Mouse (Mus musculus) stomach, embryonic 16.5 days (tissue): ENCODE results near the gene Crot. TPM values are rescaled to one million over a fixed set of nuclear protein-coding genes. Genes with fewer than 3 reads are reported as not detected.

Source experiments
- ATAC-seq: fragments of 200-750 bp; cut with Nextera tagmentation; 2 replicates; pipeline ENCODE4 v1.8.0; 2017; ENCODE audit warnings: moderate number of reproducible peaks, moderate TSS enrichment; ENCODE audit not compliant: insufficient read depth, low FRiP score
- H3K27ac ChIP-seq: fragments of 300-500 bp; sonication (generic); 2 replicates; pipeline ENCODE4 v1.5.1; 2014; ENCODE audit warnings: low read length
- H3K27me3 ChIP-seq: fragments of 300-500 bp; sonication (generic); 2 replicates; pipeline ENCODE4 v1.6.1; 2014; ENCODE audit warnings: low read length, control low read depth, mixed read lengths; ENCODE audit not compliant: control insufficient read depth, insufficient read depth
- H3K36me3 ChIP-seq: fragments of 300-500 bp; sonication (generic); 2 replicates; pipeline ENCODE4 v1.6.1; 2014; ENCODE audit warnings: low read length; ENCODE audit not compliant: control insufficient read depth, insufficient read depth
- H3K4me1 ChIP-seq: fragments of 300-500 bp; sonication (generic); 2 replicates; pipeline ENCODE4 v1.6.1; 2014; ENCODE audit warnings: low read length, control low read depth, mixed read lengths; ENCODE audit not compliant: control insufficient read depth, insufficient read depth
- H3K4me2 ChIP-seq: fragments of 300-500 bp; sonication (generic); 2 replicates; pipeline ENCODE4 v1.6.1; 2014; ENCODE audit warnings: low read depth, low read length, mixed read lengths
- H3K4me3 ChIP-seq: fragments of 300-500 bp; sonication (generic); replicated peaks from 2 replicates; pipeline ENCODE4 v1.5.1; 2014; ENCODE audit warnings: mild to moderate bottlenecking, low read length
- H3K9ac ChIP-seq: fragments of 300-500 bp; sonication (generic); 2 replicates; pipeline ENCODE4 v1.6.1; 2014; ENCODE audit warnings: low read length
- H3K9me3 ChIP-seq: fragments of 300-500 bp; sonication (generic); replicated peaks from 2 replicates; pipeline ENCODE4 v1.6.1; 2016; ENCODE audit warnings: low read length, control low read depth; ENCODE audit not compliant: control insufficient read depth
- WGBS: fragments of 180-500 bp; shearing (Covaris S2); extraction: QIAGEN DNeasy Blood & Tissue Kit; methylation state at CpG from one replicate; pipeline ENCODE4 v1.1.7; 2014; 5-methylcytosine and 5-hydroxymethylcytosine counted together
- polyA plus RNA-seq: library from polyadenylated mRNA; unstranded; fragments of >200 nt; fragmentation: Nextera tagmentation; extraction: Ambion mirVana; gene quantifications from 2 replicates; pipeline ENCODE4 v1.2.1, GENCODE M21; 2015

Crot gene
- polyA plus RNA-seq, 1 experiment from 2014 or later: 70.9 TPM

DNA sequence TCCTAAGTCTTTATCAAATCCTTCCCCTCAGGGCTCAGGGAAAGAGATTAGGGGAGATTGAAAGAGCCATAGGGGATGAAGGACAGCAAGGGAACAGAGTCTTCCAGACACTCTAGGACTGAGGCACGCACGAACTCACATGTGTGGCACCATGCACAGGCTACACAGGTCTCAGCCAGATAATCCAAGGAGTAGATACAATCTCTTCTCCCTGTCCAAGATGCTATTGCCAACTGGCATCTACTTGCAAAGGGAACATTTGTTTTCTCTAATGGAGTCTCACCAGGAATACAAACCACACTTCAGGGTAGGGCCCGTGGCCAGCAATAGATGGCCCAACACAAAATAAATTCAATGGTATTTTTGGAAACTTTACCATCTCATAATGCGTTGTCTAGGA lies 38.3 kb upstream of the Crot start:
- no peak overlapping the region for H3K4me2 ChIP-seq
- no peak overlapping the region for H3K27ac ChIP-seq
- no peak for ATAC-seq
- H3K9me3 ChIP-seq: no peaks in the 10 kb centered on the region
- no peaks in the 10 kb centered on the region for H3K27me3 ChIP-seq
- no peak overlapping the region for H3K9ac ChIP-seq
- H3K4me3 ChIP-seq: no peak overlapping the region
- no peaks in the 10 kb centered on the region; the same call in 1 of the 2 replicates for H3K4me1 ChIP-seq
- H3K36me3 ChIP-seq: no peaks in the 10 kb centered on the region
- 93% methylated on average over 4 of the region's 4 CpGs for WGBS

GRCm38 (mm10) chr5:9034535-9034934 lies 37.4 kb upstream of the Crot start:
- no peak for ATAC-seq
- no peaks in the 10 kb centered on the region for H3K9me3 ChIP-seq

DNA sequence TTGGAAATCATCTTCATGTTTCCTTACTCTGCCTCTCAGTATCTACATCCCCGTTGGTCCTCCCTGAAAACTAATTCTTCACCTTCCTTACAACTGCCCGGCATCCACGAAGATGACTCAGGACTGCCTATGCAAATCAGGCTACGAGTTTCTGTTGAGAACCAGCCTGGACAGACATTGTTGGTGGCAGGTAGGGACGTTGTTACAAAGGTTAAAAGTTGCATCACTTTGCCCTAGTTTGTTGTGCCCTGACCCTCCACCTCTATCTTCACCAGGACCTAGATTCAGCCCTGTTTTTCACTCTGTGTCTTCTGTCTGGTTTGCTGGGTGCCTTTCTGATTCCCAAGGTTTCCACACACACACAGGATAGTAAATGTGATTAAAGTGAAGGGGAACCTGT lies 36.7 kb upstream of the Crot start:
- 85% methylated on average over 5 of the region's 5 CpGs for WGBS
- Histone ChIP-seq H3K9me3 (no peaks in the 10 kb centered on the region), H3K27me3 (no peaks in the 10 kb centered on the region), H3K4me1 (no peaks in the 10 kb centered on the region), H3K27ac (no peak overlapping the region), H3K9ac (no peak overlapping the region), H3K4me3 (no peak overlapping the region), H3K4me2 (no peak overlapping the region), H3K36me3 (no peaks in the 10 kb centered on the region)
- ATAC-seq: no peak

More at GRCm38 (mm10) chr5:9034535-9034934, 37.4 kb upstream of the Crot start:
- Histone ChIP-seq H3K4me1 (no peaks in the 10 kb centered on the region), H3K27ac (no peak overlapping the region), H3K4me2 (no peak overlapping the region), H3K27me3 (no peaks in the 10 kb centered on the region), H3K4me3 (no peak overlapping the region), H3K36me3 (no peaks in the 10 kb centered on the region), H3K9ac (no peak overlapping the region)
- 77% methylated on average over 9 of the region's 9 CpGs for WGBS

DNA sequence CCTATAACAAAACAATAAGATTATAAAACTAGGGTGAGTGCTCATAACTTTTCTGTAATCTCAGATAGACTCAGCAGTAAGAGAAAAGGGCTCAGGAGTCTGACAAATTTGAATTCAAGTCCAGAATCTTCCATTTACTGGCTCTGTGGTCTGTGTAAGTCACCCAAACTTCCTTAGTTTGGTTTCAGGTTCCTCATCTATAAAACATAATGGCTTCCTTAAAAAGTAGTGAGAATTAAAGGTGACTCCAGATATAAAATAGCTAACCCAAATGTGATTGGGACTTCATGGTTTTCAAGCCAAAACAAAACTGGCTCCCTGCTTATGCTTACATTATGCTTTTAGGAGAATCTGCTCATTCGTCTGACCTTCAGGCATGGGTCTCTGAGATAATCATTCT lies 35.5 kb upstream of the Crot start:
- 88% methylated on average over 1 of the region's 1 CpGs for WGBS
- no peak overlapping the region for H3K9ac ChIP-seq

DNA sequence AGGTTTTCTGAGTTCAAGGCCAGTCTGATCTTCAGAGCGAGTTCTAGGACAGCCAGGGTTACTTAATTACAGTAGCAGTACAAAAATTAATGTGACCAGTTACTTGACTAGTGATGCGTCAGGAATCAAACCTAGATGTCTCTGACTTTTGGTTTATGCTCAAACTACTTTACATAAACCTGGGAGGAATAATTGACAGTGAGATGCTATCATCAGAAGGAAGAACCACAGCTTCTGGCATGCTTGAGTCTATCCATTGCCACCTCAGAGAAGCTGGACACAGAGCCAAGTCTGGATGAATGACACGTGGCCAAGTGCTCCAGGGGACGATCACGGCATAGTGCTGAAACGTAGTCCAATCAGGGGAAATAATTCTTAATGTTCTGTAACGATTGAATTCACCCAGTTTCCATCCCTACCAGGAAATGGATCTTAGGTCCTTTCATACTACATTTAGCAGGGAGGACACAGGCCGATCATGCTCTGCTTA lies 35.0 kb upstream of the Crot start:
- WGBS: 84% methylated on average over 8 of the region's 8 CpGs
- Histone ChIP-seq H3K4me2 (no peak overlapping the region), H3K9me3 (no peaks in the 10 kb centered on the region), H3K27ac (no peak overlapping the region), H3K4me1 (no peaks in the 10 kb centered on the region), H3K27me3 (no peaks in the 10 kb centered on the region), H3K36me3 (no peaks in the 10 kb centered on the region), H3K4me3 (no peak overlapping the region), H3K9ac (no peak overlapping the region)
- ATAC-seq: no peak

More for the DNA sequence above, 35.5 kb upstream of the Crot start:
- H3K4me3 ChIP-seq: no peak overlapping the region
- H3K36me3 ChIP-seq: no peaks in the 10 kb centered on the region
- H3K27me3 ChIP-seq: no peaks in the 10 kb centered on the region
- H3K4me2 ChIP-seq: no peak overlapping the region
- no peaks in the 10 kb centered on the region for H3K9me3 ChIP-seq
- no peaks in the 10 kb centered on the region for H3K4me1 ChIP-seq
- no peak overlapping the region for H3K27ac ChIP-seq
- ATAC-seq: no peak

DNA sequence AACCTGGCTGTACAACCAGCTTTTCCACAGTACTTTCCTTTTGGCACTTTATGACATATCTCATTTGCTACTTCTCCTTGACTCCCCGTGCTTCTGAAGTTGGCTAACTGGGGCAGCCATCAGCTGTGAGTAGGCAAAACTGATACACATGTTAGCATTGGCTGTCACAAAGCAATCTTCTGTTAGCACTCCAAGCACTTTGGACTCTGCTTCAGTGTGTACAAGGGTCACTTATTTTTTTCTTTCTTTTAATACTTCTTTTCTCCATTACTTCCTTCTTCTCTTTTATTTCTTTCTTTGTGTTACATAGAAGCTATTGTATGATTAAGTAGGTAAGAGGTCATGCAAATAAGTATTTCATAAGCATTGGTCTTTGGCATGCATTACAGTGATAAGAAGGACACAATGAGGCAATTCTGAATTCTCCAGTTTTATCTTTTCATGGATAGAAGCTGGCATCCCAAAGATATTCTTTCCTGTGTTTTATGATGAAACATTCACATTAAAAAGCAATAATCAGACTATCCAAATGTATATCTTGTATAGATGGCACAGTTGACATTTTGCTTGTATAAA lies 31.2 kb upstream of the Crot start:
- Histone ChIP-seq H3K9me3 (no peaks in the 10 kb centered on the region), H3K27ac (no peak overlapping the region), H3K9ac (no peak overlapping the region), H3K4me2 (no peak overlapping the region), H3K27me3 (no peaks in the 10 kb centered on the region), H3K36me3 (no peaks in the 10 kb centered on the region), H3K4me1 (no peaks in the 10 kb centered on the region), H3K4me3 (no peak overlapping the region)
- WGBS: 50% methylated on average over 1 of the region's 1 CpGs
- peak; percentile 89 for ATAC-seq

DNA sequence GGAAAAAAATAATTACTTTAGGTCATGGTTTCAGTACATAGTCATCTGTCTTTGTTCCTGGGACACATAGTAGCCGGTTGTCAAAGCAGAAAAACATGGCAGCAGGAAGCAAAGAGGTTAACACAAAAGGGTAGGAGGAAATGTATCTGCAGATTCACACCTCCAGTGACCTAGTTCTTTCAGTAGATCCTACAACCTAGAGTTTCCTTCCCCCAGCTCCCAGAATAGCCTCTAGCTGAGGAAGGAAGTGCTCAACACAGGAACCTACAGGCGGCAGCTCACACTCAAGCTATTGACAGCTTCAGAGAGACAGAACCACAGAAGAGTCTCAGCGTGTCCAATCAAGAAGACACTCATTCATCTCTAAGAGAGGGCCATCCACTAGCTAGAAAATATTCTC lies 18.2 kb upstream of the Crot start:
- Histone ChIP-seq H3K9ac (no peak overlapping the region), H3K4me1 (peaks cover under 1% of the 10 kb centered on the region; the same call in 1 of the 2 replicates), H3K27me3 (no peaks in the 10 kb centered on the region), H3K9me3 (no peaks in the 10 kb centered on the region), H3K4me2 (no peak overlapping the region), H3K27ac (no peak overlapping the region), H3K36me3 (no peaks in the 10 kb centered on the region), H3K4me3 (no peak overlapping the region)
- ATAC-seq: no peak
- 65% methylated on average over 3 of the region's 3 CpGs for WGBS

GRCm38 (mm10) chr5:9014774-9015173 lies 17.6 kb upstream of the Crot start:
- Histone ChIP-seq H3K36me3 (no peaks in the 10 kb centered on the region), H3K4me2 (no peak overlapping the region), H3K27me3 (no peaks in the 10 kb centered on the region), H3K4me3 (no peak overlapping the region), H3K4me1 (peaks cover 3% of the 10 kb centered on the region; the same call in 1 of the 2 replicates), H3K9me3 (no peaks in the 10 kb centered on the region), H3K9ac (no peak overlapping the region), H3K27ac (no peak overlapping the region)
- WGBS: 53% methylated on average over 3 of the region's 3 CpGs
- no peak for ATAC-seq

DNA sequence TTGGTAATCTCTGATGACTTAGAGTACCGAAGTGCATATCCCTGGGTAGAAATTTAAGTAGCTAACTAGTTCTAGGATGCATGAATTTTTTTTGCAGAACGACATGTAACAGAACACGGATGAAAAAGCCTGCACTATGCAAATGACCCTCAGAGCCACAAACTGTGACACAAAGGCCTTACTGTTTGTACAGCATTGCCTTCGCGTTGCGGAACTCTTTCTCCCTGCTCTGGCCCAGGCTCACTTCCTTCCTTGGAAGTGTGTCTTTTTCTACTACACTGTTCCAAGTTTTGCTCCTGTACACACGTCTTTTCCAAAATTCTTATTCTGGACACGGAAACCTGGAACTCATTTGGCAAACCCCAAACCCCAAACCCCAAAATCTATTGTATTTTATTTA lies 14.2 kb upstream of the Crot start:
- H3K4me1 ChIP-seq: peaks cover 3% of the 10 kb centered on the region; the same call in 1 of the 2 replicates
- no peaks in the 10 kb centered on the region for H3K27me3 ChIP-seq
- no peak for ATAC-seq
- 65% methylated on average over 8 of the region's 8 CpGs for WGBS
- H3K9ac ChIP-seq: no peak overlapping the region
- no peak overlapping the region for H3K4me3 ChIP-seq
- H3K9me3 ChIP-seq: no peaks in the 10 kb centered on the region
- H3K27ac ChIP-seq: no peak overlapping the region
- no peaks in the 10 kb centered on the region for H3K36me3 ChIP-seq
- no peak overlapping the region for H3K4me2 ChIP-seq
